Mouse (Mus musculus) midbrain, embryonic 12.5 days (tissue): ENCODE measurements around the gene Cntn1. TPM values are rescaled to one million over a fixed set of nuclear protein-coding genes. Genes with fewer than 3 reads are reported as not detected.
"Not testable (repeated sequence)": the region's sequence is repeated elsewhere in the genome, so short reads cannot be mapped to it uniquely, and the experiment has no call there.

Source experiments
- ATAC-seq: fragments of 200-750 bp; cut with Nextera tagmentation; 2 replicates; pipeline ENCODE4 v1.8.0; 2017; ENCODE audit warnings: low read depth, moderate TSS enrichment, moderate library complexity; ENCODE audit not compliant: low FRiP score
- H3K27ac ChIP-seq: fragments of 300-500 bp; sonication (generic); replicated peaks from 2 replicates; pipeline ENCODE4 v1.5.1; 2016; ENCODE audit warnings: mild to moderate bottlenecking
- H3K27me3 ChIP-seq: fragments of 300-500 bp; sonication (generic); 2 replicates; pipeline ENCODE4 v1.6.1; 2016; ENCODE audit warnings: mild to moderate bottlenecking
- H3K36me3 ChIP-seq: fragments of 300-500 bp; sonication (generic); 2 replicates; pipeline ENCODE4 v1.6.1; 2016
- H3K4me1 ChIP-seq: fragments of 300-500 bp; sonication (generic); 2 replicates; pipeline ENCODE4 v1.6.1; 2016
- H3K4me2 ChIP-seq: fragments of 300-500 bp; sonication (generic); replicated peaks from 2 replicates; pipeline ENCODE4 v1.6.1; 2016; ENCODE audit warnings: mild to moderate bottlenecking, moderate library complexity
- H3K4me3 ChIP-seq: fragments of 300-500 bp; sonication (generic); 2 replicates; pipeline ENCODE4 v1.5.1; 2016; ENCODE audit warnings: mild to moderate bottlenecking
- H3K9ac ChIP-seq: fragments of 300-500 bp; sonication (generic); replicated peaks from 2 replicates; pipeline ENCODE4 v1.6.1; 2016; ENCODE audit warnings: mild to moderate bottlenecking, moderate library complexity
- H3K9me3 ChIP-seq: fragments of 300-500 bp; sonication (generic); 2 replicates; pipeline ENCODE4 v1.6.1; 2016; ENCODE audit warnings: mild to moderate bottlenecking
- WGBS: fragments of 180-500 bp; shearing (Covaris S2); methylation state at CpG from one replicate; pipeline ENCODE4 v1.1.7; 2016; 5-methylcytosine and 5-hydroxymethylcytosine counted together
- polyA plus RNA-seq: library from polyadenylated mRNA; unstranded; fragments of >200 nt; fragmentation: Nextera tagmentation; extraction: Ambion mirVana; gene quantifications from 2 replicates; pipeline ENCODE4 v1.2.1, GENCODE M21; 2016

Cntn1 gene
- polyA plus RNA-seq, 1 experiment from 2014 or later, result 6.2 TPM

- no peaks in the 10 kb centered on the region for H3K36me3 ChIP-seq
- H3K4me1 ChIP-seq, result no peaks in the 10 kb centered on the region
- no peak for ATAC-seq
- H3K27me3 ChIP-seq, result no peaks in the 10 kb centered on the region
- no peak overlapping the region for H3K27ac ChIP-seq
- WGBS, result 83% methylated on average over 4 of the region's 4 CpGs
- no peak overlapping the region for H3K9ac ChIP-seq
- H3K4me2 ChIP-seq, result no peak overlapping the region
- no peaks in the 10 kb centered on the region for H3K9me3 ChIP-seq
- H3K4me3 ChIP-seq, result no peak overlapping the region
Observed at GRCm38 (mm10) chr15:92287616-92288015, 236.7 kb downstream of the Cntn1 start.

GRCm38 (mm10) chr15:92296479-92296878 is 245.5 kb downstream of the Cntn1 start:
- H3K4me1 ChIP-seq, result no peaks in the 10 kb centered on the region
- no peaks in the 10 kb centered on the region for H3K9me3 ChIP-seq
- WGBS, result 94% methylated on average over 3 of the region's 3 CpGs
- H3K4me3 ChIP-seq, result no peak overlapping the region
- H3K27ac ChIP-seq, result no peak overlapping the region
- no peaks in the 10 kb centered on the region for H3K27me3 ChIP-seq
- H3K36me3 ChIP-seq, result no peaks in the 10 kb centered on the region
- no peak for ATAC-seq
- no peak overlapping the region for H3K4me2 ChIP-seq
- H3K9ac ChIP-seq, result no peak overlapping the region

GRCm38 (mm10) chr15:92302796-92303195 is 251.8 kb downstream of the Cntn1 start:
- ATAC-seq, result no peak
- Histone ChIP-seq H3K9me3 (no peaks in the 10 kb centered on the region), H3K4me3 (no peak overlapping the region), H3K4me2 (no peak overlapping the region), H3K27ac (no peak overlapping the region), H3K36me3 (no peaks in the 10 kb centered on the region), H3K4me1 (no peaks in the 10 kb centered on the region), H3K9ac (no peak overlapping the region), H3K27me3 (no peaks in the 10 kb centered on the region)
- WGBS, result 91% methylated on average over 6 of the region's 6 CpGs

- H3K4me2 ChIP-seq, result no peak overlapping the region
- H3K4me1 ChIP-seq, result 0 out of 2 replicates have a peak, but pooled peaks cover 2% of the 10 kb centered on the region
- H3K9me3 ChIP-seq, result no peaks in the 10 kb centered on the region
- H3K27me3 ChIP-seq, result no peaks in the 10 kb centered on the region
- H3K36me3 ChIP-seq, result no peaks in the 10 kb centered on the region
- no peak overlapping the region for H3K4me3 ChIP-seq
- 89% methylated on average over 5 of the region's 5 CpGs for WGBS
- H3K9ac ChIP-seq, result no peak overlapping the region
- H3K27ac ChIP-seq, result no peak overlapping the region
- no peak for ATAC-seq
Observed at GRCm38 (mm10) chr15:92304221-92304620, 253.3 kb downstream of the Cntn1 start.

- WGBS, result 90% methylated on average over 6 of the region's 6 CpGs
- H3K4me3 ChIP-seq, result no peak overlapping the region
Observed at GRCm38 (mm10) chr15:92321959-92322358, 271.0 kb downstream of the Cntn1 start.

GRCm38 (mm10) chr15:92327111-92327510 is 276.1 kb downstream of the Cntn1 start:
- Histone ChIP-seq H3K9ac (no peak overlapping the region), H3K4me1 (no peaks in the 10 kb centered on the region), H3K36me3 (no peaks in the 10 kb centered on the region), H3K4me3 (no peak overlapping the region), H3K4me2 (no peak overlapping the region), H3K27ac (no peak overlapping the region), H3K27me3 (no peaks in the 10 kb centered on the region), H3K9me3 (no peaks in the 10 kb centered on the region)
- no peak for ATAC-seq
- WGBS, result 85% methylated on average over 7 of the region's 7 CpGs

More at GRCm38 (mm10) chr15:92321959-92322358, 271.0 kb downstream of the Cntn1 start:
- Histone ChIP-seq H3K4me2 (no peak overlapping the region), H3K9ac (no peak overlapping the region), H3K9me3 (no peaks in the 10 kb centered on the region), H3K27ac (no peak overlapping the region), H3K27me3 (no peaks in the 10 kb centered on the region), H3K36me3 (no peaks in the 10 kb centered on the region), H3K4me1 (no peaks in the 10 kb centered on the region)
- ATAC-seq, result no peak

GRCm38 (mm10) chr15:92340253-92340652 is 289.3 kb downstream of the Cntn1 start:
- peaks cover 14% of the 10 kb centered on the region for H3K27me3 ChIP-seq
- no peak overlapping the region for H3K9ac ChIP-seq
- no peaks in the 10 kb centered on the region for H3K36me3 ChIP-seq
- no peaks in the 10 kb centered on the region for H3K4me1 ChIP-seq
- no peak overlapping the region for H3K27ac ChIP-seq
- no peak overlapping the region for H3K4me3 ChIP-seq
- H3K4me2 ChIP-seq, result no peak overlapping the region
- ATAC-seq, result no peak
- H3K9me3 ChIP-seq, result no peaks in the 10 kb centered on the region
- 66% methylated on average over 6 of the region's 6 CpGs for WGBS

- Histone ChIP-seq H3K36me3 (no peaks in the 10 kb centered on the region), H3K4me1 (no peaks in the 10 kb centered on the region), H3K9ac (no peak overlapping the region), H3K9me3 (no peaks in the 10 kb centered on the region), H3K4me3 (no peak overlapping the region), H3K27ac (no peak overlapping the region), H3K27me3 (peaks cover 25% of the 10 kb centered on the region), H3K4me2 (no peak overlapping the region)
- 86% methylated on average over 2 of the region's 2 CpGs for WGBS
- no peak for ATAC-seq
Observed at GRCm38 (mm10) chr15:92341424-92341823, 290.5 kb downstream of the Cntn1 start.

- Histone ChIP-seq H3K9ac (no peak overlapping the region), H3K36me3 (no peaks in the 10 kb centered on the region), H3K4me2 (no peak overlapping the region), H3K4me3 (0 out of 2 replicates have a peak overlapping the region, but pooled peaks have one; percentile 6), H3K27me3 (peaks cover 37% of the 10 kb centered on the region), H3K27ac (no peak overlapping the region), H3K4me1 (peaks cover 6% of the 10 kb centered on the region; the same call in 1 of the 2 replicates), H3K9me3 (no peaks in the 10 kb centered on the region)
- WGBS, result 81% methylated on average over 23 of the region's 23 CpGs
- no peak for ATAC-seq
Observed at GRCm38 (mm10) chr15:92344136-92344869, 293.3 kb downstream of the Cntn1 start.

GRCm38 (mm10) chr15:92347426-92347825 is 296.5 kb downstream of the Cntn1 start:
- no peaks in the 10 kb centered on the region for H3K9me3 ChIP-seq
- peaks cover 46% of the 10 kb centered on the region for H3K27me3 ChIP-seq
- no peak overlapping the region for H3K4me2 ChIP-seq
- H3K9ac ChIP-seq, result no peak overlapping the region
- H3K27ac ChIP-seq, result no peak overlapping the region
- no peak overlapping the region for H3K4me3 ChIP-seq
- WGBS, result 40% methylated on average over 4 of the region's 4 CpGs
- H3K36me3 ChIP-seq, result no peaks in the 10 kb centered on the region
- H3K4me1 ChIP-seq, result peaks cover 6% of the 10 kb centered on the region; the same call in 1 of the 2 replicates
- no peak for ATAC-seq

- Histone ChIP-seq H3K4me2 (0 out of 2 replicates have a peak overlapping the region, but pooled peaks have one; percentile 9), H3K4me1 (peaks cover 6% of the 10 kb centered on the region; the same call in 1 of the 2 replicates), H3K27me3 (peaks cover 46% of the 10 kb centered on the region), H3K4me3 (no peak overlapping the region), H3K36me3 (no peaks in the 10 kb centered on the region), H3K9me3 (no peaks in the 10 kb centered on the region), H3K27ac (no peak overlapping the region), H3K9ac (no peak overlapping the region)
- ATAC-seq, result peak; percentile 95
- WGBS, result 11% methylated on average over 3 of the region's 3 CpGs
Observed at GRCm38 (mm10) chr15:92347902-92348301, 296.9 kb downstream of the Cntn1 start.

GRCm38 (mm10) chr15:92348453-92348852 is 297.5 kb downstream of the Cntn1 start:
- not testable (repeated sequence) for H3K4me1 ChIP-seq, ATAC-seq
- H3K27me3 ChIP-seq, result peaks cover 46% of the 10 kb centered on the region

More at GRCm38 (mm10) chr15:92348453-92348852, 297.5 kb downstream of the Cntn1 start:
- H3K27ac ChIP-seq, H3K9ac ChIP-seq, H3K36me3 ChIP-seq, H3K4me3 ChIP-seq, H3K4me2 ChIP-seq, H3K9me3 ChIP-seq: not testable (repeated sequence)
